8 mouse cellular contexts compared by ENCODE assay signal in genomic region chr10:119131977-119132376, GRCm38 (mm10).
DNase-seq lines count a peak whose midpoint lies in the region; ATAC-seq and TF ChIP-seq lines count a peak whose summit lies in the region.

No protein-coding gene starts in this region.

- H3K27me3 ChIP-seq in hindbrain, embryonic 12.5 days: 0 out of 2 replicates have a peak, but pooled peaks cover 4% of the 10 kb centered on the region

- H3K4me2 ChIP-seq in hindbrain, embryonic 12.5 days (replicated peaks): peak overlapping the region; percentile 40

- no peaks in the 10 kb centered on the region for H3K36me3 ChIP-seq in hindbrain, embryonic 12.5 days

- no peak for TF ChIP-seq CTCF in layer of hippocampus, adult 2 months (conservative IDR thresholded peaks at IDR 0.05)

- no peak for DNase-seq in layer of hippocampus, adult 2 months (ENCODE audit: low spot score in 2 of 2)
- no peak for DNase-seq in layer of hippocampus, postnatal 14 days (ENCODE audit: low spot score in 2 of 2)
- peak; percentile 64 to 77 for DNase-seq in cerebellum, postnatal 14 days
- DNase-seq in neural tube, embryonic 10.5 days (ENCODE audit: extremely low spot score, low spot score): peak; percentile 56
- DNase-seq in gastrocnemius, postnatal 10 days: no peak
- DNase-seq in urinary bladder, adult 2 months (ENCODE audit: low spot score): no peak

- H3K4me1 ChIP-seq in hindbrain, embryonic 12.5 days: 0 out of 2 replicates have a peak, but pooled peaks cover 4% of the 10 kb centered on the region

- H3K9me3 ChIP-seq in hindbrain, embryonic 12.5 days (replicated peaks): no peaks in the 10 kb centered on the region

- no peak overlapping the region for H3K27ac ChIP-seq in layer of hippocampus, adult 2 months
- H3K27ac ChIP-seq in hindbrain, embryonic 12.5 days: no peak overlapping the region

- peak overlapping the region; percentile 33; the same call in 1 of the 2 replicates for H3K4me3 ChIP-seq in layer of hippocampus, adult 2 months
- H3K4me3 ChIP-seq in hindbrain, embryonic 12.5 days: no peak overlapping the region

- H3K9ac ChIP-seq in hindbrain, embryonic 12.5 days: no peak overlapping the region

- peak; percentile 61; the same call in 1 of the 2 replicates for ATAC-seq in hindbrain, embryonic 12.5 days (ENCODE audit: low FRiP score)
- ATAC-seq in megakaryocyte progenitor cell, adult 5-6 weeks (replicated peaks; ENCODE audit: poor library complexity): no peak

- 34% methylated on average over 16 of the region's 16 CpGs for WGBS in hindbrain, embryonic 12.5 days

Comparison
In these comparisons a context has a peak if more than half of its experiments do, and no peak if none do; other contexts are left out.
1. DNase-seq: peak in cerebellum, postnatal 14 days (2 of 2) and neural tube, embryonic 10.5 days (single experiment); none in layer of hippocampus, adult 2 months (0 of 2), layer of hippocampus, postnatal 14 days (0 of 2), gastrocnemius, postnatal 10 days (single experiment) and urinary bladder, adult 2 months (single experiment).